Mouse (Mus musculus): ENCODE results near the gene Coq8b.

The Coq8b gene

DNA sequence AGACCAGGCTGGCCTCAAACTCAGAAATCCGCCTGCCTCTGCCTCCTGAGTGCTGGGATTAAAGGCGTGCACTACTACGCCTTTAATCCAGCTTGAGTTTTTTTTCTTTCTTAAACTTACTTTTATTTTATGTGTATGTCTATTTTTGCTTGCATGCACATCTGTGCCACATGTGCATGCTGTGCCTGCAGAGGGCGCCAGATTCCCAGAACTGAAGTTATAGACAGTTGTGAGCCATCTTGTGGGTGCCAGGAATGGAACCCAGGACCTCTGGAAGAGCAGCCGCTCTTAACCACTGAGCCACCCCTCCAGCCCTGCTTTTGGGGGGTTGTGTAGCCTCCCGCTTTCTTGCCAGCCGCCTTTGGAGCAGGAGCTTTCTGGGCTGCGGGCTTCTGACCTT, 38.6 kb downstream of the Coq8b start:
- DNase-seq (ENCODE audit: low spot score) = no peak

DNA sequence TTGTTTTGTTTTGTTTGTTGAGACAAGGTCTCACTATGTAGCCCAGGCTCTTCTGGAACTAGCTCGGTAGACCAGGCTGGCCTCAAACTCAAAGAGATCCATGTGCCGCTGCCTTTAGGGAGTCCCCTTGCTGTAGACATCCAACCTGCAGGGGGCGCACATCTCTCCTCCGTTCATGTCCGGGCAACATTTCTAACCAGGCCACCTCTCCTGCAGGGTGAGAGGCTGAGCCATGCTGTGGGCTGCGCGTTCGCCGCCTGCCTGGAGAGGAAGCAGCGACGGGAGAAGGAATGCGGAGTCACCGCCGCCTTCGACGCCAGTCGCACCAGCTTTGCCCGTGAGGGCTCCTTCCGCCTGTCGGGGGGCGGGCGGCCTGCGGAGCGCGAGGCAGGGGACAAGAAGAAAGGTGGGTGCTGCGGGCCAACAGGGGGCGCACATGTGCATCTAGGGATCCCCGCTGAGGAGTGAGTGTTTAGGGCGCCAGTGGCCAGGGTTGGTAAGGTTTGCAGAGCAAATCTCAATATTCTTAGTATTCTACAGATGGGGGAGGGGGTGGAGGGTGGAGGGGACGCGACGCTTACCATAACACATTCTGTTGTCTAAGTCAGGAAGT, 41.0 kb downstream of the Coq8b start:
- DNase-seq (ENCODE audit: low spot score) = no peak

DNA sequence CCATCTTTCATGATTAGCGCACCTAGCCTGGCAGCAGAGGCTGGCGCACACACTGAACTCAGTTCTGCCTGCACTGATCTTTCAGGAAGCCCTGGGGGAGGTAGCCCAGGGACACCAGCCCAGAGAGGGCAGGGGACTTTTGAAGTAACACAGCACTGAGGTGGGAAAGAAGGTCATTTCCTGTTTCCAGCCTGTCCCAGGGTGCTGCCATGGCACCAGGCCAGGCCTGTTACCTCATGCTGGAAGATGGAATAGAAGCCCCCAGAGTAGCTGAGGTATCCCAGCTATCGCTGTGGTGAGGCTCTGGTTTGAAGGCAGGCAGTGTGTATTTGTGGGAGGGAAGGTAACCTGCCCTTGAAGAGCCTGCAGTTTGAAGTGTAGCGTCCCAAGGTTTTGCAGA, 42.1 kb downstream of the Coq8b start:
- no peak for DNase-seq (ENCODE audit: low spot score)

DNA sequence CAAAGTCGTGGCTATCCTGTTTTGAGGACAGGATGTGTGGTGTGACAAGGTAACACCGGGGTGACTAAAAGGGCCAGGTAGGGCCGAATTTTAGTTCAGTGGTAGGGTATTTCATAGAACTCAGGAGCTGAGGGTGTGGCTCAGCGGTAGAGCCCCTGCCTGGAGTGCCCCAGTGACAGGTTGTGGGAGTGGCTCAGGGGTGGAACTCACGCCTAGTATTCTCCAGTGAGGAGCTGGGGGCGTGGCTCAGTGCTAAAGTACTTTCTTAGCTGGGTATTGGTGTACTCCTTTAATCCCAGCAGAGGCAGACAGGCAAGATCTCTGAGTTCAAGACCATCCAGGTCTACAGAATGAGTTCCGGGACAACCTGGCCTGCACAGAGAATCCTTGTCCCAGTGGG, 43.2 kb downstream of the Coq8b start:
- no peak for DNase-seq (ENCODE audit: low spot score)

DNA sequence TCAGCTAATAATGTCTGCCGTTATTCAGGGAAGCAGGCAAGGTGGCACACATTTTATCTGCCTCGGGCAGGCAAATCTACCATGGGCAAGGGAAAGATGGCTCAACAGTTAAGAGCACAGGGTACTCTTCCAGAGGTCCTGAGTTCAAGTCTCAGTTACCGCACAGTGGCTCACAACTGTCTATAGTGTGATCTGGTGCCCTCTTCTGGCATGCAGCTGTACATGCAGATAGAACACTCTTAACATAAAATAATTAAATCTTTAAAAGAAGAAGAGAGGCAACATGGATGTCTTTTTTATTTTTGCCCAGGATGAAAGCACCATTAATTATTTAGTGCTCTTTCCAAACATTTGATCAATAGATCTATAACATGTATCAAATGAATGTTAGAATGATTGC, 44.4 kb downstream of the Coq8b start:
- DNase-seq (ENCODE audit: low spot score) = no peak

DNA sequence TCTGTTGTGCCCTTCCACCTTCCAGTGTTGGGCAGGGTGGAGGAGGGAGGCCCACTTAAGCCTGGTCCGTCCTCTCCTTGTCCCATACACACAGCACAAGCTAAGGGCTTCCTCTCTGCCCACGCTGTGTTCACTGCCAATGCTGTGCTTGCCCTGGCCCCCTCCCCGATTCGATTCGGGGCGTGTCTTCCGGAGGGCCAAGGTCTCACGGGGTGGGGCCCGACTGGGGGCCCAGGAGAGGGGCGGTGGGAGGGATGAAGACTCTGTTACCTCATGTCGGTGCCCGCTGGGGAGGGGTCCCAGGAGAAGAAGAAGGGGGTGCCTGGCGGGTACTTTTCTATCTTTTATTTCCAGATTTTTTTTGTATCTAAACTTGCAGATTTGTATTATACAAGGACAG, 48.9 kb downstream of the Coq8b start:
- DNase-seq (ENCODE audit: low spot score) = no peak

DNA sequence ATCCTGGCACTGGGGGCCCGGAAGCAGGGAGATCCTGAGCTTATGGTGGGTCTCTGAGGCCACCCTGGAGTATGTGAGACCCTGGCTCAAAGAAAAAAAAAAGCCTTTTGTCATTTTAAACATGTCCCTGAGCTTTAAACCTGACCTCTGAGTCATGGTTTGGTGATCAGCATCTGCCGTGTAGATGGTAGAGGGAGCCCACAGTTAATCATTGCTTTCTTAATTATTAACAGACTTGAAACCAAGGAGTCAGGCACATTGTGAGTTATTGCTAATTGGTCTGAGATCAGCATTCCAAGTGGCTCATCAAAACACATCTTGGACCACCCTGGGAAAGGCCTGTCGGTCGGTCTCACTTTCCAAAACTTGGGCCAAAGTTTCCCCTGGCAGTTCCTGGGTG, 49.4 kb downstream of the Coq8b start:
- DNase-seq (ENCODE audit: low spot score) = no peak

DNA sequence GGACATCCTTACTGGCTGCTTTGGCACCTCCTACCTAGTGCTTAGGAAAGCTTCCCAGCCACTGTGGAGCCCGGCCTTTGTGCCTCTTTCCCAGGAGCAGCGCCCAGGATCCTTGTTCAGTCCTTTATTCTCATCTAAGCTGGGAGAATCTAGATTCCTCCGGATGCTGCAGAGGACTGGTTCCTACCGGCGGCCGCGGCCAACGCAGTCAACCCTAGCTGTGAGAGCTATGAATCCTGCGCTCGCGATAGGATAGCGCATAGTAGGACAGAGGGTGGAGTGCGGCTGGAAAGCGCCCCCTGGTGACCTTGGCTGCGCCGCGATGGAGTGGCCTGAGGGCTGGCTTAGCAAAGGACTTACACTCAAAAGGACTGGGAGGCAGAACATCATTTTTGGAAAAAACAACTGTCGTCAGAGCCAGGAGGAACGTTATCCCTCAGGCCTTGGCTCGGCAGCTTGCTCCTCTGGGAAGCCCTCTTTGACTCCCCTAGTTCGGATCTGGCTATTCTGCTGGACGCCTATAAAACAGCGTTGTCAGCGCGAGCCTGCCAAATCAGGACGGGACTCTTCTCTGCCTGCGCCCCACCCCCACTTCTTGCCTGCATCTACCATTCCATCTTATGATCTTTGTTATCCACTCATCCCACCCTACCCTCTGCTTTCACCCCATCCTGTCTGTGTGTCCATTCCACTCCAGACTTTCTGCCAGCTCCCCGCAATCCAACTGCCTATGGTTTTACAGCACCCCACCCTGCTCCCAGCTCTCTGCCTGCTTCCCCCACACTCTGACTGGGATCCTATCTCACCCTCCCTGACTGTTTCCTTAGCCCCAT, 52.3 kb downstream of the Coq8b start:
- DNase-seq (ENCODE audit: low spot score) = peak; percentile 42

DNA sequence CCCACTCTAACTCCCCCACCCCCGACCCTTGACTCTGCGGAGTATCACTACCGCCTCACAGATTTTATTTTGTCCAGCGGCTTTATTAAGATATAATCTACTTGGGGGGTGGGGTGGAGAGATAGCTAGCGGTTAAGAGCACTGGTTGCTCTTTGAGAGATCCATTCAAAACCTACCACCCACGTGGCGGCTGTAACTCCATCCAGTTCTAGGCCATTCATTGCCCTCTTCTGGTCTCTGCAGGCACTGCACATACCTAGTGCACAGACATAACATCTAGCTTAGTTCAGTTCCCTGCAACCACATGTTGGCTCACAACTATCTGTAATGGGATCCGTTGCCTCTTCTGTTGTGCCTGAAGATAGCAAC, 52.9 kb downstream of the Coq8b start:
- DNase-seq (ENCODE audit: low spot score) = peak; percentile 49

DNA sequence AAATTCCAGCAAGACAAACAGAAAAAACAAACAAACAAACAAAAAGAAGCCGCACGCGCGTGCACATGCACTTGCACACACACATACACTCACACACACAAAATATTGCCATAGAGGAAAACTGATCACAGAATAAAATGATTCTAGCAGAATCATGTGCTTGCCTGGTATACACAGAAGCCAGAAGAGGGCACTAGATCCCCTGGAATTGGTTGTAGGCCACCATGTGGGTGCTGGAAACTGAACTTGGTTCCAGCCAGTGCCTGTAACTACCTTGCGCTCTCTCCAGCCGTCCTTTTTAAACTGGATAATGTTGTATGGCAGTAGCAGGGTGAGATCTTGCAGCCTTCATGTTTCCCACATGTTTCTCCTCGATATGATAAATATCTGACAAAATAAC, 55.9 kb downstream of the Coq8b start:
- no peak for DNase-seq (ENCODE audit: low spot score)

DNA sequence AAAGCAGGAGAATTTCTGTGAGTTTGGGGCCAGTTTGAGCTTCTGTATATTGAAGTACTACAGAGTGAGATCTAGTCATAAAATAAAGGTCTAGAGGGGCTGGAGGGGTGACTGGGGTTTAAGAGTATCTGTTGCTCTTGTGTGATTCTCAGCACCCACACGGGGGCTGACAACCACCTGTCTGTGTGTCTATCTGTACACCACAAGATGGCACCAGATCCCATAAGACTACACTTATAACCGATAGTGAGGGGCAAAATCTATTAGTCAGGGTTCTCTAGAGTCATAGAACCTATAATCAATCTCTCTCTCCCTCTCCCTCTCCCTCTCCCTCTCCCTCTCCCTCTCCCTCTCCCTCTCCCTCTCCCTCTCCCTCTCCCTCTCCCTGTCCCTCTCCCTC, 57.7 kb downstream of the Coq8b start:
- DNase-seq (ENCODE audit: low spot score) = no peak

DNA sequence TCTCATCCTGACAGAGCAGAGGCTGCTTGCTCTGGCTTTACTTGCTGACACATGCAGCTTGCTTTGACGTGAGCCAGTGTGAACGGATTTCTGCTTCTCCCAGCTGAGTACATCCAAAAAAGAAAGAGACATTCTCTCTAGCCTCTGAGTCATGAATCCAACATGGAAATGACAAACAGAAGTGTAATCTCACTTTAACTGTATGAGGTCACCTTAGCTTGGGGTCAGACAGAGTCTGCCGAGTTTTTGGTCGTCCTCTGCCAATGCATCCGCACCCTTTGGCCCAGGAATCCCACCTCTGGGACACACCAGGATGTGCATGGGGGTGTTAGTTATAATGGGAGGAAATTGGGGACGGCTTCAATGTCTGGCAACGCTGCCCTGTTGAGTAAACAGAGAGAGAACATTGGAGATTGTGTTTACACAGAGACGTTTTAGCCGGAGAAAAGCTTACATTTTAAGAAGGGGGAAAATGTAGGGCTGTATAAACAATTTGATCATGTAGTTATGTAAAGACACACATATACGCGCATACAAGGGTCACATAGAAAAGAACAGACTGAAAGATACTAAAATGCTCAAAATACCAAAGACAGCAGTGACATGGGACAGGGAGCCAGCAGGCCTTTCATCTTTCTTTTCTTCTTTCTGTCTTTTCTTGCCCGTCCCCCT, 59.1 kb downstream of the Coq8b start:
- no peak for DNase-seq (ENCODE audit: low spot score)

DNA sequence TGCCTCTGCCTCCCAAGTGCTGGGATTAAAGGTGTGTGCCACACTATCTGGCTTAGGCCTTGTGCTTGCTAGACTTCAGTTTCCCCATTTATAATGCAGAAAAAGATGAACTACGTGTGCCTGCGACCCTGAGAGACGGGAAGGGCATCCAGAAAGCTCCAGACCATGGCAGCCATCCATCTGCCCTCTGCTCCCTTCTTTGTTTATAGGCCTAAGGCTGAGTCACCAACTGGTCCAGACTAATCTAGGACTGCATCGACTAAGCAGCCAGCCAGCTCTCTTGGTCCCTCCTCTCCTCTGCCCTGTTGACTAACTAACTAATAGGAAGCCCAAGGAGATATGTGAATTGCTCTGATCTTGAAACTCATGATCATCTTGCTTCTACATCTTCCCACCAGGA, 63.1 kb downstream of the Coq8b start:
- DNase-seq (ENCODE audit: low spot score) = no peak

DNA sequence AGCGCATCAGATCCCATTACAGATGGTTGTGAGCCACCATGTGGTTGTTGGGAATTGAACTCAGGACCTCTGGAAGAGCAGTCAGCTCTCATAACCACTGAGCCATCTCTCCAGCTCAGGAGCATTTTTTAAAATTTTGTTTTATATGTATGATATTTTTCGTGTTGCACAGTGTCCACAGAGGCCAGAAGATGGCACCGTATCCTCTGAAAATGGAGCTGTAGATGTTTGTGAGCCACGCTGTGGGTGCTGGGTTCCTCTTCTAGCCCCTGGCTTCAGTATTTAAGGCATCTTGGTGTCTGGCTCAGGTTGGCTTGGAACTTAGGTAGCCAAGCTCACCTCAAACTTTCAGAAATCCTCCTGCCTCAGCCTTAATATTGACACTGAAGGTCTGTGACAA, 63.7 kb downstream of the Coq8b start:
- DNase-seq (ENCODE audit: low spot score) = no peak

DNA sequence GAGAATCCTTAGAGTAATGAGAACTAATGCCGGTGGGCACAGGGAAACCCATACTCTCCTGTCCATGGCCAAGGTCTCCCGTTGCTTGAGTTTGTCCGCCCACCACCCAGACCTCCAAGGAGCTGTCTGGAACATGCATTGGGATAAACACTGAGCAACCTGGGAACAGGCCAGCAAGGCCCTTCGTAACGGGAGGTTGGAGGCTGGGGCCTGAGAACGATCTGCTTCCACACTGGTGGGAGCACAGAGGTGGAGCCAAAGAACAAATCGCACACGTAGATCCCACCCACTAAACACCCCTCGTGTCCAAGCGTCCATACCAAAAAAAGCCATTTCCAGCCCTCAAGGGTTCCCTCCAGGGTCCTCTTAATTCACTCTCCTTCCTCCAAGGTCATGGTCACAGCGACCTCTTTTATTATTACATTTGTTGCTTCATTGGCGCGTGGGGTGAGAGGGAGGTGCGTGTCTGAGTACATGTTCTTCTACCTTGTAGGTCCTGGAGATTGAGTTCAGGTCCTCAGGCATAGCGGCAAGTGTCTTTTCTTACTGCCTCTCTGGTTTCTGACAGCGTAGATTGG, 65.3 kb downstream of the Coq8b start:
- DNase-seq (ENCODE audit: low spot score) = no peak

DNA sequence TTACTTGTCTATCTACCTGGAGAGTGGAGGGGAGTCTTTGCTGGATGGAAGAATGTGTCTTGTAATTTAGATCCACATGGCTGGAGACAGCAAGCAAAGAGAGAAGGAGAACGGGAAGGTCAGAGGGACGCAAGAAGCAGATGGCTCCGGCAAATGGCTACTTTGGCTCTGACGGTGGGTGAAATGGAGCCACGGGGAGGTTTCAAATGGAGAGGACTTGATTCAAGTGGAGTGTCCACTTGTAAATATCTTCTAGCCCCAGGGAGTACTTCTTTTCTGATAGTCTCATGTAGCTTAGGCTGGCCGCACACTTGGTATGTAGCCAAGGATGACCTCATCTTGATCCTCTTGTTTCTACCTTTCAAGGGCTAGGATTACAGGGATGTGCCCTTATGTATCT, 66.0 kb downstream of the Coq8b start:
- DNase-seq (ENCODE audit: low spot score) = no peak

DNA sequence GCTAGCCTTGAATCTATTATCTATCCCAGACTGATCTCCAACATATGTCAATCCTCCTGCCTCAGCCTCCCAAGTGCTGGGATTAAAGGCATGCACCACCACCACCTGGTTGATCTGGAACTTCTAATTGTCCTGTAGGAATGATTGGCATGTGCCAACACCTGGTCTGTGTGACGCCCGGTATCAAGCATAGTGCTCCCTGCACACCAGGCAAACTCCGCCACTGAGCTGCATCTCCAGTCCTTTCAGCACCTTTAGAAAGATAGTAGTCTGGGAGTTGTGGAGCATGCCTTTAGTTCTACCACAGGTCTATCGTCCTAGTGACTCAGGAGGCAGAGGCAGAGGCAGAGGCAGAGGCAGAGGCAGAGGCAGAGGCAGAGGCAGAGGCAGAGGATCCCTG, 67.5 kb downstream of the Coq8b start:
- DNase-seq (ENCODE audit: low spot score) = no peak

DNA sequence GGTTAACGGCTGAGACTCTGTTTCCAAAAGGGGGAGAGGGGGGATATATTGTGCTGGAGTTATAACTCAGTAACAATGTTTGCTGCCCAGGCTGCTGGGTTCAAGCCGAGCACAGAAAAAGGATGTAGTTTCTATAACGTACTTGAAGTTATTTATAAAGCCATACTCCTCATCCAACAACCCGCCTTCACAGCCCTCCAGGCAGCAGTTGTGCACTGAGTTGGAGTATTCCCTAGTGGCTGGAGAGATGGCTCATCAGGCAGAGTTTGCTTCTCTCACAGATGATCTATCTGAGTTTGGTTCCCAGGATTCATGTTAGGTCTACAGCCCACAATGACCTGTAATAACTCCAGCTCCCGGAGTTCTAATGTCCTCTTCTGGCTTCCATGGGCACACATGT, 68.0 kb downstream of the Coq8b start:
- DNase-seq (ENCODE audit: low spot score) = no peak

DNA sequence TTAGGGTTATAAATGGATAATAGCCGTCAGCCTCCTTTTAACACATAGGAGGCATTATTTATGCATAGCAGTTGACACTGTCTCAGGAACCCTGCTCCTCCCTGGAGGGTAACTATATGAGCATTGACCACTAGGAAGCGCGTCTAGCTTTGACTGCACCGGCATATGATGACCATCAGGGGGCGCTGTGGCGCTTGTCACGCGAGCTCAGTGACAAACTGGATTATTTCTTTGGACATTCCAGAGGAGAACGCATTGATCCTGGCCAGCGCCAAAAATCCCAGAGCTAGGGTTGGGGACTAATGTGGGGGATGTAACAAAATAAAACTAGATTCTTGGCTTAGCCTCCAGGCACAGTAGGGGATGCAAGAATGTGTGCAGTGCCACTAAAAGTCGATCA, 69.3 kb downstream of the Coq8b start:
- DNase-seq (ENCODE audit: low spot score) = peak; percentile 62

DNA sequence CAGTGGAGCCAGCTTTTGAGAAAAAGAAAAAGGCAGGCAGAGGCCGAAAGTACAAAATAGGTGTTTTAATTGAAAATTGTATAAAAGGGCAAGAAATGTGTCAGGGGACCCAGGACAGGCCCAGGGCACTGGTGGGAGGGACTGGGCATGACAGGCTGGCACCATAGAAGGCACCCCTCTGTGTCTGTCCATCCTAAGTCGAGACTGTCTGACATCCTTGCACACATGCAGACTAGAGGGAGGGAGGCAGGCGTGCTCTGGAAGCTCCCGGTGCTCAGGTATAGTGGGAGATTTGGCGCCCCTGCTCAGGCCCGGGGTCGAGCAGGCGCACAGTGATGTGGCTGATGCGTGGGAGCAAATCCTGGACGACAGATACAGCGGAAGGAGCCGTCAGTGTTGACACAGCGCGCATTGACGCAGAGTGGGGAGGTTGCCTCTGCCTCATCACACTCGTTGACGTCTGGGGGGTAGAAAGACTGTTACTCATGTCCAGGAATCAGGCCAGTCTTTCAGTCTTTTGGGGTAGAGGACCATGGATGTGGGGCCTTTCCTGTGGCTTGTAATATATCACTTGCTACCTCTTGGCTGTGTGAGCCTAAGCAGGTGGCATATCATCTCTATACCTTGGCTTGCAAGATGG, 72.4 kb downstream of the Coq8b start:
- DNase-seq (ENCODE audit: low spot score) = no peak

DNA sequence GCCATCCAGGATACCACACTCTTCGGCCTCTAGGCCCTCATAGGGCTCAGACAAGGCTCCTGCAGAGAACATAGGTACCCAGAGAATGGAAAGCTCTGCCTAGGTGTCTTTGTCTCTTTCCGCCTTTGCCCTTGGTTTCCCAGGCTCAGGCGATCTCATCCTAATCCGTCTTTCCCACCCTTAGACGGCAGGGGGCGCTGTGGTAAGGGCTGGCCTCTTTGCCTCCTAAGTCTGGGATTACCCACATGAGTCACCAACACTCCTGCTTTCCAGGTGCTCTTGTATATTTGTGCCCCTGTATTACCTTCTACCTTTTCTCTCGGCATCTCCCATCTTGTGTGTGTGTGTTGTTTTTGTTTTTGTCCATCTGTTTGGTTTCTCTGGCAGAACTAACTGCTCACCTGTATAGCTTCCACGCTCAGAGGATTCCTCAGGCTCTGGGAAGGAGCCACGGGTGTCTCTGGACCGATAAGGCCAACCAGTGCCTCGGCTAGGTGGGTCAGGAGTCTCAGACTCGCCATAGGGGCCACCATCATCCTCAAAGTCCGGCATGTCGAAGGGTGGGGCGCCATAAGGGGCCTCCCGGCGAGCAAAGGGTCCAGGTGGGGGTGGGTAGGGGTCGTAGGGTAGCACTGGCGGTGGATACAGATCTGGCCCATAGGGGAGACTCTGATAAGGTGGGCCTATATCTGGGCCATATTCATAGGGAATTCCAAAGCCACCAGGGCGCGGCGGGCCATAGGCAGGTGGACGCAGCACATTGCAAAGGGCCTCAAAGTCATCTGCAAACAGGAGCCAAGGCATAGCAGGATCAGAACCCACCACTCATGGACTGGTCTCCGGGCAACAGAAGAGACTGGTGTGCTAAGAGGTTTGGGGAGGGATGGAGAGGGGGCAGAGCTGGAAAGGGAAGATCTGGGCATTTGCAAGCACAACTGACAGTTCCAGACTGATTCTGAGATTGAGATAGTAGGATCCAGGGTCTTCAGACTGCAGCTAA, 73.6 kb downstream of the Coq8b start:
- DNase-seq (ENCODE audit: low spot score) = no peak

All from ovary, postnatal 14 days (tissue).